Mouse (Mus musculus): ENCODE data around the gene Gm7102. TPM values are rescaled to one million over a fixed set of nuclear protein-coding genes. Genes with fewer than 3 reads are reported as not detected.
"Not testable (repeated sequence)": the region's sequence is repeated elsewhere in the genome, so short reads cannot be mapped to it uniquely, and the experiment has no call there.

Gm7102 gene
- 0.08 and 0.10 TPM in 2 replicates for polyA plus RNA-seq (2015; fragmentation: Nextera tagmentation; extraction: Ambion mirVana)

GRCm38 (mm10) chr19:61175756-61176324, at the start of gene Gm7102:
Gm7102 (minus strand) TSS chr19:61176309.
- Histone ChIP-seq H3K4me3 (ENCODE audit: low read depth, low read length) (no peak within 1 kb of the TSS; the same call in 1 of the 2 replicates), H3K9me3 (ENCODE audit: low read length) (no peaks in the 10 kb centered on the region), H3K36me3 (ENCODE audit: insufficient read depth, low read length) (no peaks in the 10 kb centered on the region), H3K4me1 (ENCODE audit: insufficient read depth, low read depth, low read length) (no peaks in the 10 kb centered on the region), H3K9ac (replicated peaks; ENCODE audit: low read depth) (no peak within 1 kb of the TSS), H3K4me2 (replicated peaks; ENCODE audit: low read depth, low read length) (peak within 1 kb of the TSS; percentile 42), H3K27ac (ENCODE audit: low read length) (no peak within 1 kb of the TSS), H3K27me3 (replicated peaks; ENCODE audit: insufficient read depth, low read length) (no peaks in the 10 kb centered on the region)
- WGBS, result 28% methylated on average over 38 of the region's 39 CpGs
- no peak for ATAC-seq
- no peak for DNase-seq (ENCODE audit: low spot score)
- TF ChIP-seq CTCF (IDR thresholded peaks at IDR 0.05), result no peak
- TF ChIP-seq EP300 (IDR thresholded peaks at IDR 0.05), result no peak

DNA sequence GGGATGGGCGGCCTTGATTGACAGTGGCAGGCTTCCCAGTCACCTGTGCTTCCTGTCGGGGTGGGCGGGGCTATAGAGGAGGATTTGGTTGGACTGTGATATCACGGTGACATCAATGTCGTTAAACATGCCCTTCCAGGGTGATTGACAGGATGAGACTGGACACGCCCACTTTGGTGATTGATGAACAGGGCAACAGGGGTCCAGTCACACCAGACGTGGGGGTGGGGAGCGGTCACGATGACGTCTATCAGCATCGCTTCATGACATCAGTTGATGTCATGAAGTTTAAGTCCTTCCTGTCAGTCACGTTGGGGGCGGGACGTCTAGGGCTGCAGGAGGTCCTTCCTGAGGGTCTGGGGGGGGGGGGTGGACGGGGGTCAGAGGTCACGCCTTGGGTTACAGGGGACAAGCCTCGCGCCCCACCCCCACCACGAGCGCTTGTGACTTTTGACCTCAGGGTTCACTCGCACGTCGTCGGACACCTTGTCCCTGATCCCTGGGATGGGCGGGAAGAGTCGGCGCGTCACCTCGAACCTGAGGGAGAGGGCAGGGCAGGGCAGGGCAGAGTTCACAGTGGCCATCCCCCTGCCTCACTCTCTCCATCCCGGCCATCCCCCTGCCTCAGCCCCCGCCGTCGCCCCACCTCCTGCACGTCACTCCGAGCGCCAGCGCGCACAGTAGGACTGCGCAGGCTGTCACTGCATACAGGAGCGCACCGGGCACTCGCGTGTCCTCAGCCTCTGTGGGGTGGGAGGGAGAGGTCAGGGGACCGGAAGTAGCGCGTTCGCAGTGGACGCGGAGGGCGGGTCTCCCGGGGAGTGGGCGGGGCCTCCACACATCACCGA, 48.8 kb upstream of the Gm7102 start:
- ATAC-seq (peak; percentile 8), DNase-seq (ENCODE audit: low spot score) (peak; percentile 24)
- H3K4me2 ChIP-seq (replicated peaks; ENCODE audit: low read depth, low read length), result peak overlapping the region; percentile 52
- H3K36me3 ChIP-seq (ENCODE audit: insufficient read depth, low read length), result no peaks in the 10 kb centered on the region
- peaks cover 6% of the 10 kb centered on the region; the same call in 1 of the 2 replicates for H3K9me3 ChIP-seq (ENCODE audit: low read length)
- WGBS, result 39% methylated on average over 44 of the region's 53 CpGs
- H3K4me1 ChIP-seq (ENCODE audit: insufficient read depth, low read depth, low read length), result no peaks in the 10 kb centered on the region
- H3K4me3 ChIP-seq (ENCODE audit: low read depth, low read length), result 0 out of 2 replicates have a peak overlapping the region, but pooled peaks have one; percentile 51
- no peak overlapping the region for H3K9ac ChIP-seq (replicated peaks; ENCODE audit: low read depth)
- no peaks in the 10 kb centered on the region for H3K27me3 ChIP-seq (replicated peaks; ENCODE audit: insufficient read depth, low read length)
- H3K27ac ChIP-seq (ENCODE audit: low read length), result no peak overlapping the region
- TF ChIP-seq CTCF (IDR thresholded peaks at IDR 0.05) (no peak), EP300 (IDR thresholded peaks at IDR 0.05) (no peak)

DNA sequence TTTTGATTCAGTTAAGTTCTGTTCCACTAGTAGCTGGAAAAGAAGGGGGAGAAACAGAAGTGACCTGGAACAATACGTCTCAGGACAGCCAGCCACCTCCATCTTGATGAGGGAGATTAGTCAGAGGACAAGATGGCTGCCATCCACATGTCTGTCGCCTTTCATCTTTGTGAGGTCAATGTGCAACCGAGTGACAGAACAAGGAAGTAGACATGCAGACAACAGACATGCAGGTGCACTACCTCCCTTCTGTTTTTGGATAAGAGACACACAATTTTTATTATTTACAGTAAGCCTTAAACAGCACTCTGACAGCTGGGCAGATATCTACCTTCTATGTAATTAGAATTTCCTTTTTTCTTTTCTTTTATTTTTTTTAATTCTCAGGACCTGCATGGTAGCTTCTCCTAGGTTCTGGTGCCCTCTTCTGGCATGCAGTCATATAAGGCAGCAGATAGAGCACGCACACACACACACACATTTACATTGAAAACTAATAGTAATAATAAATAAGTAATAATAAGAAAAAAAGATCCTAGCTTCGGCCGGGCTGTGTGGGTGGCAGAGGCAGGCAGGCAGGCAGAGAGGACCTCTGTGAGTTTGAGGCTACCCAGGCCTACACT, 47.7 kb upstream of the Gm7102 start:
- Histone ChIP-seq H3K4me3 (ENCODE audit: low read depth, low read length) (no peak overlapping the region), H3K27ac (ENCODE audit: low read length) (no peak overlapping the region), H3K9me3 (ENCODE audit: low read length) (peaks cover 6% of the 10 kb centered on the region; the same call in 1 of the 2 replicates), H3K9ac (replicated peaks; ENCODE audit: low read depth) (no peak overlapping the region), H3K4me1 (ENCODE audit: insufficient read depth, low read depth, low read length) (no peaks in the 10 kb centered on the region), H3K36me3 (ENCODE audit: insufficient read depth, low read length) (no peaks in the 10 kb centered on the region), H3K27me3 (replicated peaks; ENCODE audit: insufficient read depth, low read length) (no peaks in the 10 kb centered on the region), H3K4me2 (replicated peaks; ENCODE audit: low read depth, low read length) (no peak overlapping the region)
- DNase-seq (ENCODE audit: low spot score) (peak; percentile 50), ATAC-seq (no peak)
- WGBS, result 89% methylated on average over 6 of the region's 6 CpGs
- peak; percentile 48 for TF ChIP-seq CTCF (IDR thresholded peaks at IDR 0.05)
- no peak for TF ChIP-seq EP300 (IDR thresholded peaks at IDR 0.05)

GRCm38 (mm10) chr19:61207506-61207905, 31.4 kb upstream of the Gm7102 start:
- H3K9me3 ChIP-seq (ENCODE audit: low read length); H3K4me1 ChIP-seq (ENCODE audit: insufficient read depth, low read depth, low read length); H3K36me3 ChIP-seq (ENCODE audit: insufficient read depth, low read length); H3K9ac ChIP-seq (replicated peaks; ENCODE audit: low read depth); DNase-seq (ENCODE audit: low spot score); H3K4me2 ChIP-seq (replicated peaks; ENCODE audit: low read depth, low read length); H3K4me3 ChIP-seq (ENCODE audit: low read depth, low read length); H3K27me3 ChIP-seq (replicated peaks; ENCODE audit: insufficient read depth, low read length); H3K27ac ChIP-seq (ENCODE audit: low read length); ATAC-seq: not testable (repeated sequence)
- WGBS, result 72% methylated on average over 6 of the region's 6 CpGs

- Histone ChIP-seq H3K27me3 (replicated peaks; ENCODE audit: insufficient read depth, low read length) (no peaks in the 10 kb centered on the region), H3K4me2 (replicated peaks; ENCODE audit: low read depth, low read length) (no peak overlapping the region), H3K9me3 (ENCODE audit: low read length) (no peaks in the 10 kb centered on the region), H3K27ac (ENCODE audit: low read length) (no peak overlapping the region), H3K9ac (replicated peaks; ENCODE audit: low read depth) (no peak overlapping the region), H3K36me3 (ENCODE audit: insufficient read depth, low read length) (no peaks in the 10 kb centered on the region), H3K4me1 (ENCODE audit: insufficient read depth, low read depth, low read length) (no peaks in the 10 kb centered on the region), H3K4me3 (ENCODE audit: low read depth, low read length) (no peak overlapping the region)
- TF ChIP-seq CTCF (IDR thresholded peaks at IDR 0.05), result no peak
- TF ChIP-seq EP300 (IDR thresholded peaks at IDR 0.05), result no peak
- no peak for ATAC-seq
- 14% methylated on average over 10 of the region's 10 CpGs for WGBS
- DNase-seq (ENCODE audit: low spot score), result peak; percentile 23
Measured at GRCm38 (mm10) chr19:61199836-61200235, 23.7 kb upstream of the Gm7102 start.

DNA sequence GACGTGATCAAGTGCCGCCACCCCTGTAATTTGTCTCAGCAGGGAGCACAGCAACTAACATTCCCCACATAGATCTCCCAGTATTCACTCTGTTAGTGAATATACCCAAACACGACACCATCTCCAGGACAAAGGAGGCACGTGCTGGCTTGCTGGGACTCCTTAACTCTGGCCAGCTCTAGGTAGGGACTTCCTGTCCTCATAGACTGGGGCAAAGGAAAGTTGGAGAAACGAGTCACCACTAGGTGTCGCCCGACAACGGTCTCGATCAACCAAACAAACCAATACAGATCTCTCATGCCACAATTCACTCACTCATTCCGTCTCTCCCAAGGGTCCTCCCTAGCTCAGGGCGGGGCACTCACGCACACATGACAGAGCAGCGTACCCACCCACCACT, 23.2 kb upstream of the Gm7102 start:
- Histone ChIP-seq H3K4me1 (ENCODE audit: insufficient read depth, low read depth, low read length) (no peaks in the 10 kb centered on the region), H3K9me3 (ENCODE audit: low read length) (no peaks in the 10 kb centered on the region), H3K4me2 (replicated peaks; ENCODE audit: low read depth, low read length) (no peak overlapping the region), H3K27me3 (replicated peaks; ENCODE audit: insufficient read depth, low read length) (no peaks in the 10 kb centered on the region), H3K9ac (replicated peaks; ENCODE audit: low read depth) (no peak overlapping the region), H3K36me3 (ENCODE audit: insufficient read depth, low read length) (no peaks in the 10 kb centered on the region), H3K27ac (ENCODE audit: low read length) (no peak overlapping the region), H3K4me3 (ENCODE audit: low read depth, low read length) (no peak overlapping the region)
- peak; percentile 94 for DNase-seq (ENCODE audit: low spot score)
- TF ChIP-seq EP300 (IDR thresholded peaks at IDR 0.05), result no peak
- no peak for TF ChIP-seq CTCF (IDR thresholded peaks at IDR 0.05)
- whole genome bisulfite sequencing, result 15% methylated on average over 13 of the region's 13 CpGs
- ATAC-seq, result no peak

DNA sequence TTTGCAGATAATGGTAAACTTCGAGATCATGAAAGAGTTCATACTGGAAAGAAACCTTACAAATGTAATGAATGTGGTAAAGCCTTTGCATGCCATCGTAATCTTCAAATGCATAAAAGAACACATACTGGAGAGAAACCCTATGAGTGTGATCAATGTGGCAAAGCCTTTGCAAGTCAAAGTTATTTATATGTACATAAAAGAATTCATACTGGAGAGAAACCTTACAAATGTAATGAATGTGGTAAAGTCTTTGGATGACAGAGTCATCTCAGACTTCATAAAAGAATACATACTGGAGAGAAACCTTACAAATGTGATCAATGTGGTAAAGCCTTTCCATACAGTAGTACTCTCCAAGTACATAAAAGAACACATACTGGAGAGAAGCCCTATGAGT, 7.5 kb upstream of the Gm7102 start, which contains the start of gene Gm6020:
Gene Gm6020 (plus strand): TSS at position 301 of the 400 bp plus-strand sequence.
- not testable (repeated sequence) for H3K9ac ChIP-seq (replicated peaks; ENCODE audit: low read depth); H3K4me3 ChIP-seq (ENCODE audit: low read depth, low read length); H3K27me3 ChIP-seq (replicated peaks; ENCODE audit: insufficient read depth, low read length); H3K9me3 ChIP-seq (ENCODE audit: low read length); H3K4me1 ChIP-seq (ENCODE audit: insufficient read depth, low read depth, low read length); H3K27ac ChIP-seq (ENCODE audit: low read length); ATAC-seq; H3K36me3 ChIP-seq (ENCODE audit: insufficient read depth, low read length); DNase-seq (ENCODE audit: low spot score); H3K4me2 ChIP-seq (replicated peaks; ENCODE audit: low read depth, low read length)
- WGBS, result 82% methylated on average over 2 of the region's 2 CpGs

Data from lung, postnatal 0 days (tissue).